Mouse (Mus musculus) CD8-positive naive resting alpha-beta T cell, adult 57 days (primary cell): ENCODE measurements around the gene Bcl9l. TPM values are rescaled to one million over a fixed set of nuclear protein-coding genes. Genes with fewer than 3 reads are reported as not detected.

Experiments used
- total RNA-seq: library from RNA; stranded (reverse); gene quantifications from one replicate; pipeline ENCODE4 v1.2.4, GENCODE M21; 2023

Gene Bcl9l
- 251 TPM for total RNA-seq

DNA sequence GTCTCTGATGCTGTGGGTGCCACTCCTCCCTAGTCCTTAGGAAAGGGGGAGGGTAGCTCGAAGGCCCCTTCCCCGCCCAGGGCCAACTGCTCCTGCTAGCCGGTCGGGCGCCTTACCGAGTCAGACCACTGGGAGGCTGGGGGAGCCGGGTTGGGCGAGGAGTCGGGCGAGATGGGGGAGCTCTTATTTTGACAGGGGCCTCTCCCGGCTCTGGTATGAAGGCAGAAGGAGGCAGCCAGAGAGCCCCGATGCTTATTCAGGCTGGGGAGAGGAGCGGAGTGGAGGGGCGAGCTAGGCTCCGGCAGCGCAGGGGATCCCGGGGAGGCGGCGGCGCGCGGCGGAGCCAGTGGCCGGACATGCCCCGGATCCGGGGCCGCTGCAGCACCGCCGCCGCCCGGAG lies at the start of gene Bcl9l:
Bcl9l (plus strand) TSS at position 274 of the 400 bp plus-strand sequence.

DNA sequence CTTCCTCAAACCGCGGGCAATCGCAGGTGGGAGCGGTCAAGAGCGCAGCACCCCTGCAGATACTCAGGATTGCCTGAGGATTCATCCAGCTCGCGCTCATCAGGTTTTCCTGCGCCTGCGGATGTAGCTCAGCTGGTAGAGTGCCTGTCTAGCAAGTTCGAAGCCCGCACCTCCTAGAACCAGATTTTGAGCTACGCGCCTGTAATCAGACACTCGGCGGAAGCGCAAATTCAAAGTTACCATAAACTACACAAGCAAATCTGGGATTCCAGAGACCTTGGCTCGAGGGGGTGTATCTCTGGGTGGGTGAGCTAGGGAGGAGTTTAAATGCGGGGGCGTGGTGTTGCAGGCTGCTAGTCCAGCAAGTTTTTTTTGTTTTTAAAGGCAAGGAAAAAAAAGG lies 41.7 kb upstream of the Bcl9l start, which contains the start of gene Foxr1:
Foxr1 (minus strand) TSS at position 176 of the 400 bp plus-strand sequence.

DNA sequence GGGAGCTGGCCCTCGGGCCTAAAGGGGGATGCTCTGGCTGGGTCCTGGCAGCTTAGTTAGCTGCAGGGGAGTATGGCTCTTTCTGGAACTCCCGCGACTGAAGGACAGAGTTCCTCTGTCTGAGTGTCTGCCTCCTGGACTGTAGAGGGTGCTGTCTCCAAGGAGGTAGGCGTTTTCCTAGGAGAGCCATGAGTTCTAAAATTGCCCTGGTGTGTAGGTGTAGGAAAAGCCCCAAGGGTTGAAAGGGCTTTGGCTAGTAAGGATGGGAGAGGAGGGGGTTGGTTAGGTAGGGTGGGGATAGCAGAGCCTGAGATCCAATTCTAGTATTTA lies 27.8 kb upstream of the Bcl9l start, which contains the start of gene Upk2:
Upk2 (minus strand) TSS at position 86 of the 330 bp plus-strand sequence.

Other genes with a start within 250 kb of the Bcl9l start
- 154 TPM for gene Cbl, start 248.8 kb upstream of the Bcl9l start, total RNA-seq
- gene Ccdc153, start 242.1 kb upstream of the Bcl9l start, total RNA-seq, result not detected
- not detected for gene Pdzd3, start 231.4 kb upstream of the Bcl9l start, total RNA-seq
- 5.8 TPM for gene Nlrx1, start 214.2 kb upstream of the Bcl9l start, total RNA-seq
- 0.24 TPM for gene Abcg4, start 194.2 kb upstream of the Bcl9l start, total RNA-seq
- 55.6 TPM for gene Hinfp, start 177.2 kb upstream of the Bcl9l start, total RNA-seq
- gene C2cd2l, start 162.5 kb upstream of the Bcl9l start, total RNA-seq, result 22.2 TPM
- 8.9 TPM for gene Dpagt1, start 156.8 kb upstream of the Bcl9l start, total RNA-seq
- gene H2afx, start 148.1 kb upstream of the Bcl9l start, total RNA-seq, result 36.3 TPM
- 13.8 TPM for gene Hmbs, start 138.6 kb upstream of the Bcl9l start, total RNA-seq
- 53.0 TPM for gene Vps11, start 121.2 kb upstream of the Bcl9l start, total RNA-seq
- 55.7 TPM for gene Hyou1, start 103.3 kb upstream of the Bcl9l start, total RNA-seq
- 12.8 TPM for gene Slc37a4, start 86.0 kb upstream of the Bcl9l start, total RNA-seq
- gene Rps25, start 75.7 kb upstream of the Bcl9l start, total RNA-seq, result 3,014 TPM
- gene Trappc4, start 75.2 kb upstream of the Bcl9l start, total RNA-seq, result 42.5 TPM
- 37.9 TPM for gene Ccdc84, start 64.3 kb upstream of the Bcl9l start, total RNA-seq
- not detected for gene Foxr1, start 41.7 kb upstream of the Bcl9l start, total RNA-seq
- not detected for gene Upk2, start 27.8 kb upstream of the Bcl9l start, total RNA-seq
- gene Cxcr5, start 79.1 kb downstream of the Bcl9l start, total RNA-seq, result 19.7 TPM
- gene Ddx6, start 122.1 kb downstream of the Bcl9l start, total RNA-seq, result 229 TPM
- gene Treh, start 190.4 kb downstream of the Bcl9l start, total RNA-seq, result not detected